Mouse (Mus musculus) MEL (cell line): ENCODE measurements around the gene 4931429L15Rik.

ENCODE experiments used
- CTCF ChIP-seq, 3 experiments: IDR thresholded peaks in 2 of 3; conservative IDR thresholded peaks in 1 of 3; 2 replicates each; pipeline ENCODE4 v1.5.1; 2011 to 2012; ENCODE audit warnings: low read length in 3 of 3, low read depth in 2 of 3, mild to moderate bottlenecking in 2 of 3, improper control_type of control experiment in 1 of 3, inconsistent platforms in 1 of 3, mixed read lengths in 1 of 3, moderate library complexity in 1 of 3; ENCODE audit not compliant: control insufficient read depth in 1 of 3, insufficient read depth in 1 of 3, poor library complexity in 1 of 3, severe bottlenecking in 1 of 3
- E2F4 ChIP-seq: IDR thresholded peaks from 2 replicates; pipeline ENCODE4 v1.6.1; 2011; ENCODE audit warnings: low read depth, low read length, improper control_type of control experiment, borderline replicate concordance
- EP300 ChIP-seq, 2 experiments: IDR thresholded peaks; 2 replicates each; pipeline ENCODE4 v1.6.1; 2011; ENCODE audit warnings: improper control_type of control experiment in 2 of 2, low read length in 2 of 2, low read depth in 1 of 2, mild to moderate bottlenecking in 1 of 2
- KAT2A ChIP-seq: conservative IDR thresholded peaks from 2 replicates; pipeline ENCODE4 v1.6.1; 2012; ENCODE audit warnings: low read depth, low read length, improper control_type of control experiment, inconsistent platforms
- MAFK ChIP-seq: IDR thresholded peaks from 2 replicates; pipeline ENCODE4 v1.6.1; 2011; ENCODE audit warnings: low read depth, mild to moderate bottlenecking, low read length, improper control_type of control experiment, borderline replicate concordance
- MAZ ChIP-seq: IDR thresholded peaks from 2 replicates; pipeline ENCODE4 v1.6.1; 2012; ENCODE audit warnings: low read depth, mild to moderate bottlenecking, inconsistent platforms, low read length, improper control_type of control experiment
- MXI1 ChIP-seq: IDR thresholded peaks from 2 replicates; pipeline ENCODE4 v1.6.1; 2011; ENCODE audit warnings: mild to moderate bottlenecking, low read depth, low read length, improper control_type of control experiment
- MYC ChIP-seq: IDR thresholded peaks from 2 replicates; pipeline ENCODE4 v1.6.1; 2011; ENCODE audit warnings: low read depth, mild to moderate bottlenecking, low read length, improper control_type of control experiment, moderate library complexity
- NRF1 ChIP-seq: IDR thresholded peaks from 2 replicates; pipeline ENCODE4 v1.6.1; 2014; ENCODE audit warnings: low read depth, mild to moderate bottlenecking, inconsistent platforms, low read length, improper control_type of control experiment, moderate library complexity; ENCODE audit not compliant: poor library complexity, insufficient read depth, severe bottlenecking
- POLR2A ChIP-seq, 2 experiments: IDR thresholded peaks; 2 replicates each; pipeline ENCODE4 v1.6.1; 2011 to 2012; ENCODE audit warnings: low read length in 2 of 2, mild to moderate bottlenecking in 2 of 2, control low read depth in 1 of 2, improper control_type of control experiment in 1 of 2, low read depth in 1 of 2, moderate library complexity in 1 of 2; ENCODE audit not compliant: control insufficient read depth in 1 of 2, insufficient read depth in 1 of 2, poor library complexity in 1 of 2
- RCOR1 ChIP-seq: IDR thresholded peaks from 2 replicates; pipeline ENCODE4 v1.6.1; 2012; ENCODE audit warnings: low read depth, mild to moderate bottlenecking, inconsistent platforms, low read length, improper control_type of control experiment
- SIN3A ChIP-seq: IDR thresholded peaks from 2 replicates; pipeline ENCODE4 v1.6.1; 2012; ENCODE audit warnings: low read length, improper control_type of control experiment, inconsistent platforms
- SMC3 ChIP-seq: IDR thresholded peaks from 2 replicates; pipeline ENCODE4 v1.6.1; 2011; ENCODE audit warnings: low read depth, low read length, improper control_type of control experiment

DNA sequence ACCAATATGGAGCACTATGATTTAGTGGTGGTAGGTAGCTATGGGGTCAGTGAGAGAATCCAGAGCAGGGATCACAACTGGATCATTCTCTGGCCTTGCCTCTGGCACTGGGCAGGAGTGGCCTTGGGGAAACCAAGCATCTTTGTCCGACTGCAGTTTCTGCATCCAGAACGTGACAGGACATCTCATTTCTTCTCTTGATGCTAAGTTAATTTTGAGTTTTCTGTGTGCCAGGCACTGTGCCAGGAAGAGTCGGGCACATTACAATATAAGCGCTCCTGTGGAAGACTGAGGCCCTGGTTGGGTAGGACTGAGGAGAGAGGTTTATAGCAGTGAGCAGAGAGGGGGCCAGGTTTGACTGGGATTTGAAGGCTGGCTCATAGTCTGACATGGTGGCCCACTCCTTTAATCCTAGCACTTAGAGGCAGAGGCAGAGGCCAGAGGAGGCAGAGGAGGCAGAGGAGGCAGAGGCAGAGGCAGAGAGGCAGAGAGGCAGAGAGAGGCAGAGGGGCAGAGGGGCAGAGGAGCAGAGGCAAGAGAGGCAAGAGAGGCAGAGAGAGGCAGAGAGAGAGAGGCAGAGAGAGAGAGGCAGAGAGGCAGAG, 19.4 kb upstream of the 4931429L15Rik start:
- TF ChIP-seq EP300 (IDR thresholded peaks at IDR 0.05; ENCODE audit: low read depth in 1 of 2, low read length in 2 of 2) = no peak
- no peak for TF ChIP-seq POLR2A (IDR thresholded peaks at IDR 0.05; ENCODE audit: control insufficient read depth in 1 of 2, insufficient read depth in 1 of 2, low read depth in 1 of 2, low read length in 2 of 2, poor library complexity in 1 of 2)
- no peak for TF ChIP-seq MAFK
- TF ChIP-seq MYC = no peak
- no peak for TF ChIP-seq MAZ
- no peak for TF ChIP-seq CTCF (IDR thresholded peaks at IDR 0.05 in 2 of 3, conservative IDR thresholded peaks at IDR 0.05 in 1 of 3; ENCODE audit: control insufficient read depth in 1 of 3, insufficient read depth in 1 of 3, low read depth in 2 of 3, low read length in 3 of 3, poor library complexity in 1 of 3, severe bottlenecking in 1 of 3)
- no peak for TF ChIP-seq MXI1
- TF ChIP-seq SMC3 = no peak
- no peak for TF ChIP-seq KAT2A
- TF ChIP-seq E2F4 = no peak
- no peak for TF ChIP-seq NRF1
- no peak for TF ChIP-seq SIN3A
- no peak for TF ChIP-seq RCOR1
